In genomic region chr15:85867696-85868095, GRCm38 (mm10) we compare ENCODE assay signal across 8 mouse cellular contexts. TPM values are rescaled to one million over a fixed set of nuclear protein-coding genes. Genes with fewer than 3 reads are reported as not detected.
A peak's percentile ranks its signal among the peaks of the same experiment; 100 is the strongest.
DNase-seq lines count a peak whose midpoint lies in the region; ATAC-seq and TF ChIP-seq lines count a peak whose summit lies in the region.

No protein-coding gene starts in this region.

- 47% methylated on average over 6 of the region's 6 CpGs for WGBS in liver, embryonic 13.5 days (ENCODE audit: insufficient replicate concordance)

- H3ac ChIP-seq in C2C12 (ENCODE audit: control insufficient read depth, insufficient read length, low read depth), result no peak overlapping the region

- intact Hi-C loops in gastrocnemius, adult 2 months (cut with DNase I), result loop anchor here (1.0 to 5.0 kb wide), 3 partner anchors 151 to 269 kb away; no protein-coding TSS in a partner anchor

- H3K9me3 ChIP-seq in liver, embryonic 13.5 days (replicated peaks), result no peaks in the 10 kb centered on the region

- peak; percentile 90 for TF ChIP-seq CTCF in C2C12 (IDR thresholded peaks at IDR 0.05; ENCODE audit: control insufficient read depth, insufficient read depth, insufficient read length)
- TF ChIP-seq CTCF in gastrocnemius, adult 2 months (IDR thresholded peaks at IDR 0.05), result peak; percentile 98

- peaks cover 96% of the 10 kb centered on the region for H3K79me2 ChIP-seq in C2C12 (ENCODE audit: control insufficient read depth, insufficient read depth)

- H3K4me3 ChIP-seq in C2C12 (ENCODE audit: insufficient read depth, poor library complexity, severe bottlenecking), result no peak overlapping the region
- H3K4me3 ChIP-seq in gastrocnemius, adult 2 months, result no peak overlapping the region
- no peak overlapping the region for H3K4me3 ChIP-seq in liver, embryonic 13.5 days (replicated peaks)

- peak; percentile 92 for ATAC-seq in common myeloid progenitor, adult 5-6 weeks (replicated peaks; ENCODE audit: low read depth, poor library complexity, severe bottlenecking)
- ATAC-seq in liver, embryonic 13.5 days (ENCODE audit: low read depth), result peak; percentile 53; the same call in 1 of the 2 replicates

- DNase-seq in ZHBTc4 (ENCODE audit: low read depth, low spot score), result peak; percentile 87
- peak; percentile 74 for DNase-seq in gastrocnemius, adult 2 months
- DNase-seq in kidney, postnatal 14 days, result peak; percentile 81
- peak; percentile 46 for DNase-seq in liver, embryonic 13.5 days
- peak; percentile 52 for DNase-seq in retina, adult 2 months (ENCODE audit: low read depth, low spot score)
- peak; percentile 72 for DNase-seq in thymus, postnatal 14 days

- no peak overlapping the region for H3K9ac ChIP-seq in liver, embryonic 13.5 days

- H3K79me3 ChIP-seq in C2C12 (ENCODE audit: low read depth), result peaks cover 27% of the 10 kb centered on the region

- H3K36me3 ChIP-seq in C2C12 (ENCODE audit: control insufficient read depth, insufficient read depth), result peaks cover 96% of the 10 kb centered on the region
- peaks cover 100% of the 10 kb centered on the region for H3K36me3 ChIP-seq in liver, embryonic 13.5 days

- H3K4me1 ChIP-seq in liver, embryonic 13.5 days (replicated peaks), result no peaks in the 10 kb centered on the region

- H3K27ac ChIP-seq in gastrocnemius, adult 2 months, result no peak overlapping the region
- H3K27ac ChIP-seq in liver, embryonic 13.5 days, result no peak overlapping the region

- no peak overlapping the region for H3K4me2 ChIP-seq in liver, embryonic 13.5 days

- no peaks in the 10 kb centered on the region for H3K27me3 ChIP-seq in C2C12 (ENCODE audit: control insufficient read depth, insufficient read depth, insufficient read length)
- H3K27me3 ChIP-seq in liver, embryonic 13.5 days, result no peaks in the 10 kb centered on the region

TF ChIP-seq in C2C12, 6 proteins besides CTCF, POLR2A, EP300 and RAD21:
- TF ChIP-seq MYOG (IDR thresholded peaks at IDR 0.05; ENCODE audit: control insufficient read depth, extremely low read depth, insufficient read length) (no peak), USF1 (IDR thresholded peaks at IDR 0.05; ENCODE audit: low read depth) (no peak), FOSL1 (IDR thresholded peaks at IDR 0.05; ENCODE audit: insufficient read depth, low read length, poor library complexity, severe bottlenecking) (no peak), CEBPB (IDR thresholded peaks at IDR 0.05; ENCODE audit: low read depth) (no peak), MAX (IDR thresholded peaks at IDR 0.05) (no peak)
TF ChIP-seq in C2C12: peak in this region for 0.

RNA-seq across cellular contexts. Expression of gene Gtse1, which starts 8.2 kb away (rescaled TPM):
- polyA plus RNA-seq in C2C12 (2012; fragmentation: generic; extraction: Trizol), result 60.7 TPM
- 16.1 and 19.5 TPM in 2 replicates for total RNA-seq in common myeloid progenitor, adult 5-6 weeks (2017)
- under 1 TPM in 1 of 2 experiments, not detected in 1; 0.14 TPM for total RNA-seq in gastrocnemius, adult 2 months (2021)
- polyA plus RNA-seq in liver, embryonic 13.5 days (2015; fragmentation: Nextera tagmentation; extraction: Ambion mirVana), result 24.9 and 27.7 TPM in 2 replicates

RNA-seq across cellular contexts. Expression of gene Trmu, which starts 11.4 kb away (rescaled TPM):
- polyA plus RNA-seq in C2C12 (2012; fragmentation: generic; extraction: Trizol), result 10.4 TPM
- total RNA-seq in common myeloid progenitor, adult 5-6 weeks (2017), result 30.2 and 30.9 TPM in 2 replicates
- total RNA-seq in gastrocnemius, adult 2 months (2021), result 10 to 100 TPM in 1 of 2 experiments, 1 to 10 TPM in 1; 9.5 to 15.2 TPM
- polyA plus RNA-seq in liver, embryonic 13.5 days (2015; fragmentation: Nextera tagmentation; extraction: Ambion mirVana), result 17.3 and 20.3 TPM in 2 replicates

RNA-seq across cellular contexts. Expression of gene Ttc38, which starts 35.6 kb away (rescaled TPM):
- 0.07 TPM for polyA plus RNA-seq in C2C12 (2012; fragmentation: generic; extraction: Trizol)
- total RNA-seq in common myeloid progenitor, adult 5-6 weeks (2017), result 1.9 and 4.5 TPM in 2 replicates
- total RNA-seq in gastrocnemius, adult 2 months (2021), result 1 to 10 TPM; 3.4 to 6.0 TPM
- 6.4 and 6.8 TPM in 2 replicates for polyA plus RNA-seq in liver, embryonic 13.5 days (2015; fragmentation: Nextera tagmentation; extraction: Ambion mirVana)

RNA-seq across cellular contexts. Expression of gene Pkdrej, which starts 46.2 kb away (rescaled TPM):
- polyA plus RNA-seq in C2C12 (2012; fragmentation: generic; extraction: Trizol), result not detected
- 0.05 TPM in 1 of 2 replicates, not detected in the other for total RNA-seq in common myeloid progenitor, adult 5-6 weeks (2017)
- total RNA-seq in gastrocnemius, adult 2 months (2021), result under 1 TPM; 0.15 to 0.67 TPM
- polyA plus RNA-seq in liver, embryonic 13.5 days (2015; fragmentation: Nextera tagmentation; extraction: Ambion mirVana), result 0.06 and 0.08 TPM in 2 replicates

RNA-seq across cellular contexts. Expression of gene Cdpf1, which starts 56.2 kb away (rescaled TPM):
- polyA plus RNA-seq in C2C12 (2012; fragmentation: generic; extraction: Trizol), result 17.0 TPM
- 9.0 and 17.4 TPM in 2 replicates for total RNA-seq in common myeloid progenitor, adult 5-6 weeks (2017)
- 10 to 100 TPM; 44.7 to 57.0 TPM for total RNA-seq in gastrocnemius, adult 2 months (2021)
- polyA plus RNA-seq in liver, embryonic 13.5 days (2015; fragmentation: Nextera tagmentation; extraction: Ambion mirVana), result 25.9 and 27.7 TPM in 2 replicates

Comparison
In these comparisons a context has a peak if more than half of its experiments do, and no peak if none do; other contexts are left out.
1. RNA of gene Gtse1, which starts 8.2 kb away (total RNA-seq): 16.1 to 19.5 TPM in common myeloid progenitor, adult 5-6 weeks; 0.14 TPM in gastrocnemius, adult 2 months; every median in the first group is over 10 times any median in the second.
2. Peak in every context shown above with its lines, with median percentiles within 50 percentile points of each other: DNase-seq.